Mouse (Mus musculus) hindbrain, postnatal 0 days (tissue): ENCODE measurements around the gene Dnase1. TPM values are rescaled to one million over a fixed set of nuclear protein-coding genes. Genes with fewer than 3 reads are reported as not detected.

Experiments
- ATAC-seq: fragments of 200-750 bp; cut with Nextera tagmentation; 2 replicates; pipeline ENCODE4 v1.8.0; 2017; ENCODE audit warnings: mild to moderate bottlenecking, moderate TSS enrichment, moderate library complexity
- DNase-seq: peaks from one replicate; pipeline ENCODE4 v3.0.0-alpha.2; 2015; ENCODE audit warnings: low spot score
- H3K27ac ChIP-seq: fragments of 300-500 bp; sonication (generic); 2 replicates; pipeline ENCODE4 v1.5.1; 2014; ENCODE audit warnings: mild to moderate bottlenecking
- H3K27me3 ChIP-seq: fragments of 300-500 bp; sonication (generic); 2 replicates; pipeline ENCODE4 v1.6.1; 2014; ENCODE audit warnings: low read length, mixed read lengths; ENCODE audit not compliant: insufficient read depth
- H3K36me3 ChIP-seq: fragments of 300-500 bp; sonication (generic); 2 replicates; pipeline ENCODE4 v1.6.1; 2014; ENCODE audit warnings: low read length, mixed read lengths; ENCODE audit not compliant: insufficient read depth
- H3K4me1 ChIP-seq: fragments of 300-500 bp; sonication (generic); 2 replicates; pipeline ENCODE4 v1.6.1; 2014; ENCODE audit warnings: antibody characterized with exemption, low read length, mixed read lengths; ENCODE audit not compliant: insufficient read depth
- H3K4me2 ChIP-seq: fragments of 300-500 bp; sonication (generic); 2 replicates; pipeline ENCODE4 v1.6.1; 2014; ENCODE audit warnings: low read depth, mild to moderate bottlenecking, low read length, moderate library complexity, mixed read lengths
- H3K4me3 ChIP-seq: fragments of 300-500 bp; sonication (generic); 2 replicates; pipeline ENCODE4 v1.5.1; 2014; ENCODE audit warnings: low read length
- H3K9ac ChIP-seq: fragments of 300-500 bp; sonication (generic); replicated peaks from 2 replicates; pipeline ENCODE4 v1.6.1; 2014; ENCODE audit warnings: mild to moderate bottlenecking, low read length, moderate library complexity, mixed read lengths
- H3K9me3 ChIP-seq: fragments of 300-500 bp; sonication (generic); 2 replicates; pipeline ENCODE4 v1.6.1; 2016; ENCODE audit warnings: low read length, mixed read lengths
- CTCF ChIP-seq: IDR thresholded peaks from 2 replicates; pipeline ENCODE4 v1.5.1; 2016; ENCODE audit warnings: antibody characterized with exemption, control low read depth, low read depth
- WGBS: fragments of 180-500 bp; shearing (Covaris S2); extraction: QIAGEN DNeasy Blood & Tissue Kit; methylation state at CpG from one replicate; pipeline ENCODE4 v1.1.7; 2014; 5-methylcytosine and 5-hydroxymethylcytosine counted together
- polyA plus RNA-seq: library from polyadenylated mRNA; unstranded; fragments of >200 nt; fragmentation: Nextera tagmentation; extraction: Ambion mirVana; gene quantifications from 2 replicates; pipeline ENCODE4 v1.2.1, GENCODE M21; 2015
- total RNA-seq: library from RNA; depleted of rRNA; stranded (reverse); fragments of >200 nt; gene quantifications from 2 replicates; pipeline ENCODE4 v1.2.3, GENCODE M21; 2014

Gene Dnase1
- total and polyA plus RNA-seq, 2 experiments from 2014 or later: 0.31 to 2.0 TPM

- no peaks in the 10 kb centered on the region for H3K4me1 ChIP-seq
- H3K36me3 ChIP-seq: no peaks in the 10 kb centered on the region
- no peak for TF ChIP-seq CTCF
- no peak overlapping the region for H3K4me2 ChIP-seq
- H3K9ac ChIP-seq: no peak overlapping the region
- no peak overlapping the region for H3K4me3 ChIP-seq
- ATAC-seq: no peak
- H3K27me3 ChIP-seq: no peaks in the 10 kb centered on the region
- H3K27ac ChIP-seq: no peak overlapping the region
- no peak for DNase-seq
- no peaks in the 10 kb centered on the region for H3K9me3 ChIP-seq
- WGBS: 92% methylated on average over 6 of the region's 6 CpGs
Measured at GRCm38 (mm10) chr16:4032341-4032748, 4.4 kb upstream of the Dnase1 start.

- 48% methylated on average over 5 of the region's 5 CpGs for WGBS
- H3K27ac ChIP-seq: no peak overlapping the region
- no peak overlapping the region for H3K4me3 ChIP-seq
- H3K27me3 ChIP-seq: no peaks in the 10 kb centered on the region
- no peak overlapping the region for H3K4me2 ChIP-seq
- TF ChIP-seq CTCF: no peak
- no peak overlapping the region for H3K9ac ChIP-seq
- no peak for ATAC-seq
- H3K9me3 ChIP-seq: no peaks in the 10 kb centered on the region
- peaks cover 4% of the 10 kb centered on the region; the same call in 1 of the 2 replicates for H3K36me3 ChIP-seq
- DNase-seq: no peak
- no peaks in the 10 kb centered on the region for H3K4me1 ChIP-seq
Measured at GRCm38 (mm10) chr16:4033971-4034370, 2.8 kb upstream of the Dnase1 start.

GRCm38 (mm10) chr16:4034476-4034875 lies 2.3 kb upstream of the Dnase1 start:
- no peak for DNase-seq
- WGBS: 89% methylated on average over 3 of the region's 3 CpGs
- no peak for TF ChIP-seq CTCF
- Histone ChIP-seq H3K27ac (no peak overlapping the region), H3K4me3 (no peak overlapping the region), H3K9ac (no peak overlapping the region), H3K4me1 (no peaks in the 10 kb centered on the region), H3K36me3 (peaks cover 9% of the 10 kb centered on the region), H3K4me2 (no peak overlapping the region), H3K9me3 (no peaks in the 10 kb centered on the region), H3K27me3 (no peaks in the 10 kb centered on the region)
- ATAC-seq: no peak

- no peak overlapping the region for H3K4me2 ChIP-seq
- WGBS: 87% methylated on average over 2 of the region's 2 CpGs
- DNase-seq (no peak), ATAC-seq (no peak)
- H3K4me1 ChIP-seq: no peaks in the 10 kb centered on the region
- H3K9me3 ChIP-seq: no peaks in the 10 kb centered on the region
- H3K4me3 ChIP-seq: no peak overlapping the region
- TF ChIP-seq CTCF: no peak
- no peaks in the 10 kb centered on the region for H3K27me3 ChIP-seq
- no peak overlapping the region for H3K9ac ChIP-seq
- H3K27ac ChIP-seq: no peak overlapping the region
- H3K36me3 ChIP-seq: peaks cover 17% of the 10 kb centered on the region
Measured at GRCm38 (mm10) chr16:4035575-4035974, 1.2 kb upstream of the Dnase1 start.

- Histone ChIP-seq H3K27me3 (no peaks in the 10 kb centered on the region), H3K4me2 (no peak overlapping the region), H3K4me3 (no peak overlapping the region), H3K9ac (no peak overlapping the region), H3K27ac (no peak overlapping the region), H3K36me3 (peaks cover 17% of the 10 kb centered on the region), H3K4me1 (no peaks in the 10 kb centered on the region), H3K9me3 (no peaks in the 10 kb centered on the region)
- no peak for ATAC-seq
- no peak for TF ChIP-seq CTCF
- DNase-seq: no peak
- 95% methylated on average over 7 of the region's 7 CpGs for WGBS
Measured at GRCm38 (mm10) chr16:4037690-4038089, 948 bp downstream of the Dnase1 start.

- no peak overlapping the region for H3K4me3 ChIP-seq
- no peak for DNase-seq
- TF ChIP-seq CTCF: no peak
- no peaks in the 10 kb centered on the region for H3K27me3 ChIP-seq
- WGBS: 91% methylated on average over 5 of the region's 5 CpGs
- H3K27ac ChIP-seq: no peak overlapping the region
- H3K4me2 ChIP-seq: no peak overlapping the region
- H3K9me3 ChIP-seq: no peaks in the 10 kb centered on the region
- H3K4me1 ChIP-seq: no peaks in the 10 kb centered on the region
- H3K36me3 ChIP-seq: peaks cover 25% of the 10 kb centered on the region
- H3K9ac ChIP-seq: no peak overlapping the region
- no peak for ATAC-seq
Measured at GRCm38 (mm10) chr16:4040206-4040605, 3.5 kb downstream of the Dnase1 start.

GRCm38 (mm10) chr16:4041646-4042045 lies 4.9 kb downstream of the Dnase1 start:
- no peak for ATAC-seq
- Histone ChIP-seq H3K9me3 (no peaks in the 10 kb centered on the region), H3K27me3 (no peaks in the 10 kb centered on the region), H3K4me3 (no peak overlapping the region), H3K4me2 (no peak overlapping the region), H3K9ac (no peak overlapping the region), H3K36me3 (peaks cover 25% of the 10 kb centered on the region), H3K4me1 (no peaks in the 10 kb centered on the region), H3K27ac (no peak overlapping the region)
- WGBS: 97% methylated on average over 4 of the region's 4 CpGs
- no peak for TF ChIP-seq CTCF
- no peak for DNase-seq

- WGBS: 89% methylated on average over 2 of the region's 2 CpGs
- TF ChIP-seq CTCF: no peak
- DNase-seq (no peak), ATAC-seq (no peak)
- Histone ChIP-seq H3K4me2 (no peak overlapping the region), H3K9ac (no peak overlapping the region), H3K9me3 (no peaks in the 10 kb centered on the region), H3K4me3 (no peak overlapping the region), H3K4me1 (no peaks in the 10 kb centered on the region), H3K36me3 (peaks cover 31% of the 10 kb centered on the region), H3K27me3 (no peaks in the 10 kb centered on the region), H3K27ac (no peak overlapping the region)
Measured at GRCm38 (mm10) chr16:4044093-4044492, 7.4 kb downstream of the Dnase1 start.
